Mouse (Mus musculus) bone marrow macrophage, adult 2 months (primary cell): Measurements from ENCODE around the gene Zfp606. TPM values are rescaled to one million over a fixed set of nuclear protein-coding genes. Genes with fewer than 3 reads are reported as not detected.

ENCODE experiments used
- H3K27ac ChIP-seq: 2 replicates; pipeline ENCODE4 v1.5.1; 2012; ENCODE audit warnings: low read depth, low read length; ENCODE audit not compliant: insufficient read depth
- H3K4me1 ChIP-seq: 2 replicates; pipeline ENCODE4 v1.6.1; 2012; ENCODE audit warnings: low read length; ENCODE audit not compliant: control insufficient read depth, insufficient read depth
- H3K4me3 ChIP-seq: 2 replicates; pipeline ENCODE4 v1.5.1; 2012; ENCODE audit warnings: mild to moderate bottlenecking, low read length, moderate library complexity; ENCODE audit not compliant: insufficient read depth
- CTCF ChIP-seq: IDR thresholded peaks from 2 replicates; pipeline ENCODE4 v1.5.1; 2012; ENCODE audit warnings: low read depth, mild to moderate bottlenecking, low read length, moderate library complexity
- POLR2A ChIP-seq: IDR thresholded peaks from 2 replicates; pipeline ENCODE4 v1.6.1; 2012; ENCODE audit warnings: mild to moderate bottlenecking, low read depth, low read length, borderline replicate concordance
- polyA plus RNA-seq: library from polyadenylated mRNA; stranded (reverse); fragments of >200 nt; gene quantifications from 2 replicates; pipeline ENCODE4 v1.2.4, GENCODE M21; 2012; ENCODE audit not compliant: missing spikeins, insufficient read depth, insufficient read length

Zfp606 gene
- 6.6 and 7.2 TPM in 2 replicates for polyA plus RNA-seq

DNA sequence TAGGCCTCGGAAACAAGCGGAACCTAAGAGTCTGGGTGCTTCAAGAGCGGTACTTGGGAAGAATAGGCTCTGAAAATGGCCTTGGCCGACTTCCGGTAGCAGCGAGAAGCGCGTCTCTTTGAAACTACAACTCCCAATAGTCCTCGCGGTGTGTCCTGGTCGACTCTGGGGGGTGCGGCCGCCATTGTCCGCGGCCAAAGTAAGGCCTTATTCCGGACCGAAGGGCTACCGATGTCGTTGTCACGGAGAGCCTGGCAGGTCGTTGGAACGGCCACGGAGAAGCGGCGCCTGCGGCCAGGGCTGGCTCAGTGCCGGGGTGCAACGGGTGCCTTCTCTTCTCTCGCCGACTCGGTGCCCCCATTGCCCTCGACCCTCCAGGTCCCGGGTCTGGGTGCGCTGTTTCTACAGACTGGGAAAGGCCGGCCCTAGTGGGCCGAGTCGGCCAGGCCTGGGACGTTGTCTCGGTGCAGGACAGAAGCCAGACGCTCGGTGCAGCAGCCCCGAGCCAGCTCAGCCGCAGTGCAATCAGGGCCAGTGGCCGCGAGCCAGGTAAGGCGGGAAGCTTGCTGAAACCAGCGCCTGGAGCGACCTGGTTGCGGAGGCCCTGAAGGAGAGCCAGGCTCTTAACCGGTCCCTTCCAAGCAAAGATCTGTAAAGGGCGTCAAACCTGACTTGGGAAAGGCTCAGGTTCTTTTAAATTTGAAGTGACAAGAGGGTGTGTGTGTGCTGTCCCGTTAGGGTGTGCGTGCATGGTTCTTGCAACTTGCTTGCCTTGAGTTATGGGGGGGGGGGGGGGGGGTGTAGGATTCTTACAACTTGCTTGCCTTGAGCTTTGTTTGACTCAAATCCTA, at the start of gene Zfp606:
Gene Zfp606 (plus strand): TSS at position 136 of the 851 bp plus-strand sequence.
- no peak for TF ChIP-seq CTCF
- no peak for TF ChIP-seq POLR2A
- no peak within 1 kb of the TSS for H3K27ac ChIP-seq

DNA sequence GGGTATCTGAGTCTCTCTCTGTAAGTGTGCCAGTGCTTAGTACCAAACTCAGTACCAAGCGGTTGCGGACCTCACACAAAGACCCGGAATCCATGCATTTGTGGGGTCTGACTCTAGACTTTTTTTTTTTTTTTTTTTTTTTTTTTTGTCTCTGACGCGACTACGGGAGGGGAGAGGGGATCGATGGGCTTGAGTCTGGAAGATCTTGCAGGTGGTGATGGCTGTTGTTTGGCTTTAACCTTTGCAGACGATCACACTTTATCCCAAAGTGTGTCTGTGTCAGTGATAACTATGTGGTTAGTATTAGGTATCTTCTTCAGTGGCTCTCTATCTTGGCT, 885 bp downstream of the Zfp606 start:
- TF ChIP-seq POLR2A (no peak), CTCF (no peak)
- H3K4me1 ChIP-seq = peaks cover 5% of the 10 kb centered on the region; the same call in 1 of the 2 replicates
- H3K4me3 ChIP-seq = peak overlapping the region; percentile 88
- H3K27ac ChIP-seq = no peak overlapping the region

More for the DNA sequence above, at the start of gene Zfp606:
- Histone ChIP-seq H3K4me3 (peak within 1 kb of the TSS; percentile 88), H3K4me1 (peaks cover 5% of the 10 kb centered on the region; the same call in 1 of the 2 replicates)

DNA sequence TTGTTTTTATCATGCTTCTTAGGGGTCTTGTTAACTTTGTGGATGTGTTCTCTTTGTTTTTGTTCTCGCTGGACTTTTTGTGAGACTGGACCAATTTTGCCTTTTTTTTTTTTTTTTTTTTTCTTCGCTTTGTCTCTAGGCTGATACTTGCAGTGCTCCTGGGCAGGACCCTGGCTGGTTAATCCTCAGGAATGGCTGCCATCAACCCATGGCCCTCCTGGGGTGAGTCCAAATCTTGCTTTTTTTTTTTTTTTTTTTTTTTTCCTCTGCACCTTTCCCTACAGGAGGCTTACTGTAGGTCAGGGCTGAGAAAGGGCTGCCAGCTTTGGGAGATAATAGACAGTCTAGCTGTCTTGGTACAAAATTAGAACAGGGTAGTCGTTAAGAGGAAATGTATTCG, 1.4 kb downstream of the Zfp606 start:
- TF ChIP-seq CTCF (no peak), POLR2A (no peak)
- H3K4me3 ChIP-seq = peak overlapping the region; percentile 88
- H3K4me1 ChIP-seq = peaks cover 5% of the 10 kb centered on the region; the same call in 1 of the 2 replicates
- no peak overlapping the region for H3K27ac ChIP-seq

DNA sequence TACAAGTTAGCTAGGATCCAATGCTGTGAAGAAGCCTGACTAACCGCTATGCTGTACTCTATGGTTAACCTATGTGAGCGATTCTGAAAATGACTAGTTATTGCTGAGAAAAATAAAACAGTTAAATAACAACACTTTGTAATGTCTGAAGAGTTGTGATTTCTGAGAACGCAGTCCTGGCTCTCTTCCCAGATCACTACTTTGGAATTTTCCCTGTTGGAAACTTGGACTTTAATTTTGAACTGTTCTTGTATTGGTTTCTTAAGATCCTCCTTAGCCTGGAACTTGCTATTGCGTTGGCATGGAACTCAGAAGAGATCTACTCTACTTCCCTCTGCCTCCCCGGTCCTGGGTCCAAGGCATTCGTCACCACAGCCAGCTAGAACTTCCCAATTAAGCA, 5.7 kb downstream of the Zfp606 start:
- H3K4me3 ChIP-seq = no peak overlapping the region
- peaks cover 5% of the 10 kb centered on the region; the same call in 1 of the 2 replicates for H3K4me1 ChIP-seq
- TF ChIP-seq CTCF (no peak), POLR2A (no peak)
- no peak overlapping the region for H3K27ac ChIP-seq

DNA sequence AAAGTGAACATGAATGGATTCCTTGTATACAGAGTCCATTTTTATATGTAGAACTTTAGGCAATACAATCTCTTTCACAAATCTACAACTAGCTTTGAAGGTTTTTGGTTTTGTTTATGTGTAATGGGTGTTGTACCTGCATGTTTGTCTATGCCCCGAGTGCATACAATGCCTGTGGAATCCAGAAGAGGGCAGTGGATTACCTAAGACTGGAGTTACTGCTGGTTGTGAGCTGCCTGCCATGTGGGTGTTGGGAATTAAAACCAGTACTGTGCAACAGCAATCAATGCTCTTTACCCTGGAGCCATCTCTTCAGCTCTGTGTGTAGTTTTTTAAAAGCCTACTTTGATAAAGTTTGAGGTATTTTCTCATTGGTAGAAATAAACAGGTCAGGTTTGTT, 7.9 kb downstream of the Zfp606 start:
- Histone ChIP-seq H3K27ac (no peak overlapping the region), H3K4me3 (no peak overlapping the region), H3K4me1 (no peaks in the 10 kb centered on the region)
- TF ChIP-seq CTCF = no peak
- TF ChIP-seq POLR2A = no peak

DNA sequence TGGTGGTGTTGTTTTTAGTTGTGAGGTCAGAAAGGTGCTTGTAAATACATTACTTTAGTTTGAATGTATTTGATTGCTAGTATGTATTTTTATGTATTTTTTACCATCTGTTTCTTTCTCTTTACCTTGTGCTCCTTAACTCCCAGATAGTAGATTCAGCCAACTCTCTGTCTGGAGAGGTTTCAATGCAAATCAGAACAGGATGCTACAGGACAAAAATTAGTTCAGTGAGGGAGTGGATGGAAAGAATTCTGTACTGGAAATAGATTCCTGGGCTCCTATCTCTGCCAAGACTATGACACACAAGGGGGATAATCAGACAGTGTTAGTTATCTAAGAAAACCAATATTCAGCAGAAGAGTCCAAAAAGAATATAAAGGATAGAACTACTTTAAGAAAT, 8.6 kb downstream of the Zfp606 start:
- Histone ChIP-seq H3K4me1 (no peaks in the 10 kb centered on the region), H3K27ac (no peak overlapping the region), H3K4me3 (no peak overlapping the region)
- TF ChIP-seq POLR2A = no peak
- no peak for TF ChIP-seq CTCF

DNA sequence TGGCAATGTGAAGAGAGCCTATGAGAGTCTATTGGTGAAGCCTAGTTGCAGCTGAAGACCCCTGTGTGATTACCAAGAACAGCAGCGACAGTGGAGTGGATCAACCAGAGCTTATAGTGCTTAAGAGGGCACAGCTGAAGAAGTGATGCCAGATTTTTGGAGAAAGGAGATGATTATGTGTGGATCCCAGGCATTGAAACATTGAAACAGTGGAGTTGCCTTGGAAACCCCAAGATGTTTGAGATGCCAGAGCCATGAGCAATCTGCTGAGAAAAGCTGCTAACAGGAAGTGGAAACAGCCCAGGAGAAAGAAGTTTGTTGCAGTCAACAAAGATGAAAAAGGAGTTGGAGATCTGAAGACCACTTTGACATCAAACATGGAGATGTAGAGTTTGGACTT, 32.8 kb downstream of the Zfp606 start:
- no peaks in the 10 kb centered on the region for H3K4me1 ChIP-seq
- H3K27ac ChIP-seq = no peak overlapping the region
- no peak overlapping the region for H3K4me3 ChIP-seq
- TF ChIP-seq POLR2A (no peak), CTCF (no peak)

DNA sequence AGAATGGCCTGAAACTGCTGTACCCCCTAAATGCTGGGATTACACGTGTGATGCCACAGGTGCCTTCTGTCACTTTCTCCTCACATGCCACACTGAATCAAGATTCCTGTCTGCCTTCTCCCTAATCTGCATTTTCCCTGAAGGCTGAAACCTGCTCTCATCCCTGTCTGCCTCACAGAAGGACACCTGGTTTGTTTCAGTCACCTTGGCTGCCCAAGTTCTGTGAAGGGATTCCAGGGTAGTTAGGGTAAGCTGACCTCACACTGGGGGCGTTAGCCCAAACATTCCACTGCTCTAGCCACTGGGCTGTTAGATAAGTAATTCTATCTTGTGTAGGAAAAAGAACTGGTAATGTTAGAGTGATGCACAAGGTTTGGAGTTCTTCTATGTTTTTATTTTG, 34.1 kb downstream of the Zfp606 start, which contains the start of gene 2900092C05Rik:
Gene 2900092C05Rik (plus strand): TSS at position 301 of the 400 bp plus-strand sequence.
- no peak within 1 kb of the TSS for H3K27ac ChIP-seq
- no peak for TF ChIP-seq CTCF
- H3K4me3 ChIP-seq = no peak within 1 kb of the TSS
- H3K4me1 ChIP-seq = no peaks in the 10 kb centered on the region

Other genes with a start within 250 kb of the Zfp606 start
- gene Vmn1r81, start 210.0 kb upstream of the Zfp606 start, polyA plus RNA-seq = 0.13 TPM in 1 of 2 replicates, not detected in the other
- gene Vmn1r82, start 177.9 kb upstream of the Zfp606 start, polyA plus RNA-seq = not detected in 2 replicates
- 0.20 TPM in 1 of 2 replicates, not detected in the other for gene Vmn1r83, start 148.8 kb upstream of the Zfp606 start, polyA plus RNA-seq
- 0.16 TPM in 1 of 2 replicates, not detected in the other for gene Vmn1r84, start 109.0 kb upstream of the Zfp606 start, polyA plus RNA-seq
- 0.85 and 0.91 TPM in 2 replicates for gene Zfp551, start 55.5 kb upstream of the Zfp606 start, polyA plus RNA-seq
- not detected in 2 replicates for gene 2900092C05Rik, start 34.2 kb downstream of the Zfp606 start, polyA plus RNA-seq
- 0.03 and 0.05 TPM in 2 replicates for gene Vmn2r53, start 130.5 kb downstream of the Zfp606 start, polyA plus RNA-seq
- gene Vmn2r54, start 162.0 kb downstream of the Zfp606 start, polyA plus RNA-seq = not detected in 2 replicates
- gene Vmn2r55, start 206.7 kb downstream of the Zfp606 start, polyA plus RNA-seq = not detected in 2 replicates